Mouse (Mus musculus) yolk sac, embryonic 10.5 days (tissue): Measurements from ENCODE around the gene Mb21d2.

ENCODE experiments used
- DNase-seq: peaks from one replicate; pipeline ENCODE4 v3.0.0-alpha.2; 2017; ENCODE audit warnings: low spot score

The Mb21d2 gene

DNA sequence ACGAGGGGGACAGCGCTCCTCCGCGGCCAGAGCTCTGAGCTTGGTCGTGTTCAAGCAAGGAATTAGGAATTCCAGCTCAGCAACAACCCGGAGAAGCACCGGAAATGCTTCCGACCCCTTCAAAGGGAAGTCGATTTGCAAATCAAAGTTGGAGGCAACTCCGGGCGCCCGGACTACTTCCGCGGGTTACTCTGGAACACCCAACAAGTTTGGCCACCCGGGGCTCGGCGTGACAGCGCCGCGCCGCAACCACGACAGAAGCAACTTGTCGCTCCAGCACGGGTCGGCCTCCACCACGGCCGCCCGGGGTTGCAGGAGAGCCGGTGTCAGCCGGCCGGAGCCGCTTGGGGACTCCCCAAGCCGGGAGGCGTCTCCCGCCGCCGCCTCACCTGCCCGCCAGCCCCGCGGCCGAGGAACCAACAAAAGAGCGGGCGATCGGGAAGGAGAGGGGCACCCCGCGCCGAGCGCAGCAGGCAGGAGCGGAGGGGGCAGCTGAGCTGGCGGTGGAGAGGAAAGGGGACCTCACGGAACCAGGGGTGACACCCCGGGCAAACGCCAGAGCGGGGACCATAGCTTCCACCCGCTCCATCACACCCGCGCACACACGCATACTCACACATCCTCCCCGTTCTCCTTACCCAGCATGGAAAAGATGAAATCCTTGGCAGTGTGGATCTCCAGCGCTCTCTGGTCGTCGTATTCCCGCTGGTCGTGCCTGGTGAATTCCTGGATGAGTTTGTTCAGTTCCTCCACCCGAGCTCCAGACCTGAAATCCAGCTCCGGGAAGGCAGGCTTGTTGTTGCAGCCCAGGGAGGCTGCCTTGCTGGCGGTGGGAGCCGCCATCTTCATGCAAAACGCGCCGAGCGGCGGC, at the start of gene Mb21d2:
Gene Mb21d2, minus strand, starts transcription at position 859 of the 871 bp plus-strand sequence.
- DNase-seq, result peak; percentile 78

DNA sequence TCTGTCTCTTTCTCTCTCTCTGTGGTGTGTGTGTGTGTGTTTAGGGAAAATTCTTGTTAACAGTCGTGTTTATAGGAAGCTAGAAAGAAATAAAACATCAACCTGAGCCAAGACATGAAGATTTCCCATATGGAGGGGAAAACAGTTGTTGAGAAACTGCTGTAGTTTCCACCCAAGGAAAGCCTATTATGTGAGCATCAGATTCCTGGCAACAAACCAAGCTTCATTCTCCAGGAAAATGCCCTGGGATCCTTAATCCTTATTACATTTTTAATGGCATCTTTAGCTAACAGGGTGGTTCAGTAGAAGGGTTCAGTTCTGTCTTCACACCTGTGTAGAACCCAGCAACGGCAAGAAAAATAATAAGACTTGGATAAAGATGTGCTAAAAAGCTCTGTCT, 36.8 kb upstream of the Mb21d2 start:
- DNase-seq, result no peak

DNA sequence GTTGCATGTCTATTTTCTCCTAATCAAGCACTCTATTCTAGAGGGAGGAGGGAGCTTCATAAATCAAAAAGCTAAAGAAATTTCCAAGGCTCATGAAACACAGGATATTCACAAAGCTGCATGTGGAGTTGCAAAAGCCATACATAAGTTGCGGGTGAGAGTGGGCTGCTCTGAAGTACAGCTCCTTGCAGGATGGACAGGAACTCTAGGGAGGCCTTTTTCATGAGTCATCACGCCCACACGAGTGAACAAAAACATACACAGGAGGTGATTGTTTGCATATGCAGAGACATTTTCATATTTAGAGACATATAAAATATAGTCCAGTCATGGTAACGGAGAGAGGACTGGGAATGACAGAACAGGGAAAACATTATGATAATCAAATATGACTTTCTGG, 34.6 kb upstream of the Mb21d2 start:
- DNase-seq, result no peak

DNA sequence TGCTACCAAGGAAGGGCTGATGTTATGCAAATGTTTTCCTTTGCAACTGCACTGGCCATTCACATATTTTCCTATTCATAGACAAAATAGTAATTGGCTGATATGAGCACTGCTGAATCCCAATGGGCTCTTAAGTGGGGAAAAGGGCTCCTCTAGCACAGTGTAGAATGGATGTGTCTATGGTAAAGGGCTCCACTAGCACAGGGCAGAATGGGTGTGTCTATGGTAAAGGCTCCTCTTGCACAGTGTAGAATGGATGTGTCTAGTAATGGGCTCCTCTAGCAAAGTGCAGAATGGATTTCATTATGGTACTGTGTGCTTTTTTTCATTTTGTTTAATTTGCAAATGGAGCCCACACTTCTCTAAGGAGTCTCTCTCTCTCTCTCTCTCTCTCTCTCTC, 33.5 kb upstream of the Mb21d2 start:
- DNase-seq, result no peak

DNA sequence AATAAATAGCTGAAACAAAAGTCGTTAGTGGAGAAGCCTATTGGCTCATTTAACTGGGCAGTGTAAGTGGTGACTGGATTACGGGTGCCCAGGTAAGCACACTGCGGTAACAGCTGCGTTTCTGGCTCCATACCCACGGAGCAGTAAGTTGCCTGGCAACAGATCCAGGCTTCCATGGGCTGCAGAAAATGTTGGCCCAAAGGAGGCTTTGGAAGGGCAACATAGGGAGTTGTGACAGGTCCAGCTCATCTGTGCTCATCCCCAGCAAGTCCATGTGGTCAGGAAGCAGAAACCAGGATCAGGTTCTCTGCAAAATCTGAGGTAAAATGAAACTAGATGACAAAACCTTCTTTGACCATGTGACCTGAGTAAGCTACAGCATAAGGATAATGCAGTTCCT, 20.3 kb upstream of the Mb21d2 start:
- DNase-seq, result no peak

DNA sequence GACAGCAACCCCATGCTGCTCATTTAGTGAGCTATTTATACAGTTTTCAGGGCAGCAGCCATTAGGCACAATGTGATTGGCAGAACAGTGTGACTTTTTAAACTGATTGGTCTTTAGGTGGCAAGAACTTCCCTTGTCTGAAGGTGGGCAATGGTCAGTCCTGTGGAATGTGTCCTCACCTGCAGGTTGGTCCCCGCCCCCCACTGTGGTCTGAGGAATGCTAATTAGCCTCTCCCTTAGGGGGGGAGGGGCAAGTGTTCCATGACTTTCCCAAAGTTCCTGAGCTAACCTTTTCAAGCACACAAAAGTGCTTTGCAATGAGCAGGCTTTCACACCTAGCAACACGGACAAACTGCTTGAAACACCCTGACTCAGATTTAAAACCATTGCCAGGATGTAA, 13.8 kb upstream of the Mb21d2 start:
- DNase-seq, result peak; percentile 30

DNA sequence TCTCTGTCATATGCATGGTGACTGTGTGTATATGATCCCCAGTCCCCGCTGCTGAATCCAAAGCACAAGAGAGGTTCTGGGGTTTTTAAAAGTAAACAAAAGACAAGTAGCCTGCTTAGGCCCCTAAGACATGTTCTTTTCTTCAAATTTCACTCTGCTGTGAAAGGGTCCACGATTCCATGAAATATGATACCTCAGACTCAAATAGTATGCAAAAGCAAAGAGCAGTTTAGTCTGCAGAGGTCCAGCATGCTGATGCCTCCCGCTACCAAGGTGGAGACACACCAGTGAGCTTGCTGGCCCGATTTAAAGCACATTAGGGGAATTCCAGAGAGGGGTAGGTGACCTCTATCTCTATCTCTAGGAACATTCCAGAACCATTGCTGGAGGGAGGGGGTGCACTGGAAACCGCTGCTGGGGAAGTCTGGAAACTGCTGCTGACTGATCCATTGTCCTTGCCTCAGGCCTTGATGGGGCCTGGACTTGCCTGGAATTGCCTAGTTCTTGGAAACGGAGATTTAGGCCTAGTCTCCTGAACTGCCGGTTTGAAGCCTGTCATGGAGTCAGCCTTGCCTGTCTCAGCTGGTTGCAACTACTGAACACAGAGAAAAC, 6.8 kb upstream of the Mb21d2 start:
- peak; percentile 13 for DNase-seq

DNA sequence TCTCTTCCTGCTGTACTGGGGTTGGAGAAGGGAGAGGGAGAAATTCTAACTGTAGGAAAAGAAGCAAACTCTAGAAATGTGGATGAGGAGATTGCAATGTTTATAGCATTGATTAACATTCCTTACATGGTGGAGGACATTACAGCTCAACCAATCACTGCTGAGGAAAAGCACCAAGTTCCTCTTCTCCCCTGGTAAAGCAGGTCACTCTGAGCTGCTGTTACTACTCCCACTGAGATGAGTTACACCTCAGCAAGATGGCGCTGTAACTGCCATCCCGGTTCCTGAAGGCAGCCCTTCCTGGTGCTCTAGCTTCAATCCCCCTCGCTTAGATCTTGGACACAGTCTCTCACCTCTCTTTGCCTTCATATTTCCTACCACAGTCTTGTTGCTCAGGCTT, 6.2 kb upstream of the Mb21d2 start:
- DNase-seq, result no peak

DNA sequence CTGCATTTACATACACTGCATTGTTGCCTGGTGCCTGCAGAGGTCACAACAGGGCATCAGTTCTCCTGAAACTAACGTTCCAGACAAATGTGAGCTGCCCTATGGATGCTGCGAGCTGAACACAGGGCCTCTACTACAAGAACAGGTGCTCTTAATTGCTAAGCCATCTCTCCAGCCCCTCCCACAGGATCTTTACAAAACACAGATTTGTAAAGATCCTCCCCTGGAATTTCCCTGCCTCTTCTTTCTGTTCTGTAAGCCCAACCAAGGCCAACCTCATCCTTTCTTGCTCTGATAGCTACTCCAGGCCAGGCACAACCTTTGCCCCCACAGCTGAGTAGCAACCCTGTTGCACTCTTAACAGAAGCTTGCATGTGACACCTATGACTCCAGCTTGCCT, 1.7 kb upstream of the Mb21d2 start:
- DNase-seq, result peak; percentile 70

DNA sequence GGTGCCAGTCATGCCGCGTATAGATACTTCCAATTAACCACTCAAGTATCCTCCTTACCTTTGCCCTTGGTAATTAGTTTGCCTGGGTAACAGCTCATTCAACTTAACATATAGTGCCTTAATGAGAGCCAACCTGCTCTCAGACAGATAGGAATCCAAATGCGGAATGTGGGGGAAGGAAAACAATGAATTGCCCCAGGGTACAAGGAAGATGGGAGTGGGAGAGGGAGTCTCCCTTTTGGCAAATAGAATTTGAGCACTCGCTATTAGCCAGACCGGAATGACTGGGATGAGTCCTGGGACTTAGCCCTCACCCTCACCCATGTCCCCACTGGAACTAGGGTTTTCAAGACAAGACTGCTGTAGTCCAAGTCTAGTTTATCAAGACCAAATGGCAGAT, 953 bp upstream of the Mb21d2 start:
- DNase-seq, result peak; percentile 11

DNA sequence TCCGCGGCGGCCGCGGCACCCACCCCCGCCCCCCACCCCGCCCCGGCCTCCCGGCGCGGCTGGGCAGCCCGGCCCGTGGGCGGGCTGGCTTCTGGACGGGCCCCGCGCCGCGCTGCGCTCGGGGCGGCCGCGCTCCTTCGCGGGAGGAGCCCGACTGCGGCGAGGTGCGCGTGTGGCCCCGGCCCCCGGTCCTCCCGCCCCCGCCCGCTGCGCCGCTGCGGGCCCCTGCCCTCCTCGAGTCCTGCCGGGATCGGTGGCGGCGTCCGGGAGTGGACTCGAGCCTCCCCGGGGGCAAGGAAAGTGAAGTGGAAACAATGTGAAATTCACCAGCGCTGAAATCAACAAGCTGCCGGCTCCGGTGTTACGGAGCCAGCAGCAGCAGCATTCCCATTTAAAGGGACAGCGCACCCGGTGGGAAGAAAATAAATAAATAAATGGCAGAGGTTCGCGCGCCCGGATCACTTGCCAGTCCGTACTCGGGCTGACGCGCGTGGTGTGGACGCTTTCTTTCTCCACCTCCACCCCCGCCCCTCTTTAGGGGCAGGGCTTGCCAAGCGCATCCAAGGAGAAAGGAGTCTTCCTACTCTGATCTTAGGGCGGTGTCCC, 316 bp upstream of the Mb21d2 start:
- peak; percentile 76 for DNase-seq

DNA sequence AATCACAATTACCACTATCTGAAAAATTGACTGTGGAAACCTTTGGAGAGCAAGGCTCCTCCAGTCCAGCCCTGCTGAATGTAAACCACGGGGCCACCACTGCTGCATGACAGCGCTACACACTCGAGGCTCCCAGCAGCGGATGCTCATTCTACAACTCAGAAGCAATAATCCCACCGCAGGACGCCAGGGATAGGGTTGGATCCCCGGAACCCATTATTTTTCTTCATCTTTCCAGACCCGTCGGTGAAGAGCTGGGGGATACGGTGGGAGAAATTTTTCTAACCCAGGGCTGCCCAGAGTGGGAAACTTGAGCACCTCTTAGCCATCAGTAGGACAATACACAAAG, 1.0 kb downstream of the Mb21d2 start:
- DNase-seq, result no peak

DNA sequence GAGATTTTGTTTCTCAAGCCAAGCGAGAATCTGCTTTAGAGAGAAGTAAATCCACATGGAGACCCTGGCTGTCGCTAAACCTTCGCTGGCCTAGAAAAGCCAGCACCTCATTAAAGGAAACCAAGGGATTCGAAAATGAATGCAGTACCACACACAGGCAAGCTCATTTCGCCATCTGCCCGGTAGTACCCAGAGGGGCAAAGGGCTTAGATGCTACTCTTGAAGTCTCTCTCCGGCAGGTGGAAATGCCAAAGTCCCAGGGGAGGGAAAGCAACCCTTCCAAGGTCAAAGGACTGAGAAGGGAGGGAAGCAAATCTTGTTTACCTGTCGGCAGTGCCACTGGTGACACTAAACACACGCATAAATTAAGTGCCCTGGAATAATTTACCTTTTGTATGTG, 2.1 kb downstream of the Mb21d2 start:
- no peak for DNase-seq

DNA sequence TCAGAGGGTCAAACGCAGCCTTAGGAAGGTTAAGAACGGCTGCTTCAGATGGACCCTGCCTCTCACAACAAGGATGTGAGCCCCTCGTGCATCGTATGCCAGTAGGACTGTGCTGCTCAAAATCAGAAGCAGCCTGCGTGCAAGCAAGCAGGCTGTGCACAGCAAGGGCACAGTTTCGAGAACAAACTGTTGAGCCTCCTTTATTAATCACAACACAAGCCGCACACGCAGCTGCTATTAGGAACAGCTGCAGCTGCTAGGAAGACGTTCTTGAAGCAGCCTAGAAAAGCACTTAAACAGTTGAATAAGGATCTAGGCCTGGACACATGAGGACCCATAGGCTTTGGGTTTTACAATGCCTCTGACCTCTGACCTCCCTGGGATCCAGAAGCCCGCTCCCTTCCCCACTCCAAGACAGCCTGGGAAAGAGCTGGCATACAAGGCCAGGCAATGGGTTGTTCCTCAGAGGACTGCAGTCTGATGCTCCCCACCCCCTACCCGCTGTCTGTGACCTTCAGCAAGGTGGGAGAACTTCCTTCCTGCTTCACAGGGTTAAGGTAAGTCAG, 10.1 kb downstream of the Mb21d2 start:
- no peak for DNase-seq

DNA sequence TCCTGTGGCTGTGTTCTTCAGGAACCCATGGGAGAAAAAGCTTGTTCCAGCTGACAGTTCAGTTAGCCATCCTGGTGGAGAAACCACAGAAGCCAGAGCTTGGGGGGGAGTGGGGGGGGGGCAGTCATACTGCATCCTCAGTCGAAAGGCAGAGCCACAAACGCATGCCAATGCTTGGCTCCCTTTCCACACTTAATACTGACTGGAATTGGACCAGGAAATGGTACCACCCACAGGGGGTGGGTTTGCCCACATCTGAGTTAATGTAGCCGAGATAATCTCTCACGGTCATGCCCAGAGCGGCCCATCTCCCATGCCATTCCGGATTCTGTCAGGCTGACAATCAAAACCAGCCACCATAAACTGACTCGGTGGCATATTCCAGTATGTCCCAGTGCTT, 14.1 kb downstream of the Mb21d2 start:
- DNase-seq, result no peak

DNA sequence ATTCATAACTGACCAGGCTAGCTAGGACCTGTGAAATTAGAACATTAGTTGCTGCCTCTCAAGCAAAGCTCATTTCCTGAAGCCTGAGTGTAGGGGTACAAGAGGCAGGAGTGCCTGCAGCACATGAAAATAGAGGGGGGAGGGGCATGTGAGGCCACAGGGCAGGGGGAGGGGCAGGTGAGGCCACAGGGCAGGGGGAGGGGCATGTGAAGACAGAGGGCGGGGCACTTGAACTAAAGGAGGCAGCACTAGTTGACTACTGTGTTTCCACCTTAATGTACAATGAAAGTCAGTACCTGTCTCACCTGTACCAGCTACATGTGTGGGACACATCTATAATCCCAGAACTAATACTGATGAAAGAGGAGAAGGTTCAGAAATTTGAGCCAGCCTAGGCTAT, 14.8 kb downstream of the Mb21d2 start:
- DNase-seq, result peak; percentile 44

DNA sequence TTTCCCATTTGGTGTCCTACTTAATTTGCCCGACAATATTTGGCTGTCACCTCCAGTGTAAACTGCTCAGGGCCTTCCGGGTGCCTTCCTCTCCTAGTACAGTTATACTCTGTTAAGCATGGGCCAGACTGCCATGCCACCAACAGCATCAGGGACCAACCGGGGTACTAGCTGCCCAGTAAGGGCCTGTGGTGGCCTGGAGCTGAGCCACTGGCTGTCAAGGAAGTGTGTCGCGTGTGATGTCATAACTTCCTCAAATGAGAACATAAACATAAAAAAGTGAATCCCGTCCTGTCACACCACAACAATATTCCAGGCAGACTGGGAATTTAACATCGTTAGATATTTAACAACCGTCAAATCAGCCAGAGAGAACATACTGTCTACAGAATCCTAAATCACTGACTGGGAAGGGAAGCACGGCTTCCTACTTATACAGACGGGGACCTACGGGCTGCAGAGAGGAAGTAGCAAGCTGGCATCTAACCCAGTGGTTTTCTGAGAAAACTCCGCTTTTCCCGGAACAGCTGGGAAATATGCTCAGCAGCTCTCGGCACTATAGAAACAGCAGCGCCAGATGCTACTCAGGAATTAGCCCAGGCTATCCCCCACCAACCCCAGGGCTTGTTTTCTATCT, 17.9 kb downstream of the Mb21d2 start:
- DNase-seq, result no peak

DNA sequence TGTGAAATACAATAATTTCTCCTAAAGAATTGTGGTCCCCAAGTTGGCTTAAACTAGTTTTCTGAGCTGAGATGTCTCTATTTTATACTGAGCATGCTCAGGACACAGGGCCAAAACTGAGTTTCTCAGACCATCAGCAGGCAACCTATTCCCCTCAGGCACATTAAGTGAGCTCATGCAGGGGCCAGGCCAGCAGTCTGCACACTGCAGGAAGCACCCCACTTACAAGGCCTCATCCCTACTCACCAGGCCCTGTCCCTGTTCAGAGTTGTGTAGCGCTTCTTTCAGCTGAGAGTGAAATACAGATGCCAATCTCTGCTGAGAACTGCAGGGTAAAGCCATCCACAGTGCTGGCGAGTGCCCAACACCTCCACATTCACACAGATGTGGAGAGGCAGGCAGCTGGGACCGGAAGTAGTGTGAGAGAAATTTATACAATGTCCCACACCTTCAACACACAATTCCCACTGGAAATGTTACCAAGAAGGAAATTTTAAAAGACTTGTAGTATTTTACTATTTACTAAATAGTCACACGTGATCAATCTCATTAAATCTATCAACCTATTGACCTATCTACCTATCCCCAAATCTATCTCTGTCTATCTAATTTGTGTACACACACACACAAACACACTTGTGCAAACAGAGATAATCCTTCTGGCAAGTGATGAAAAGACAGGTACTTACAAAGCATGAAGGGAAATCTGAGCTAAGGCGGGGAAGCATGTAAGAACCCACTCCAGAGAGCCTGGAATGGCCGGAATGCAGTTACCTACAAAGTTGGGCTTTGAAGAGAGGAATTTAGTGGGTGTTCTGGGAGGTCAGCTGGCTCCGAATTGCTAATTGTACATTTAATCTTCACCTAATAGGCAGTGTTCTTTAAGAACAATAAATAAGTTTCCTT, 22.9 kb downstream of the Mb21d2 start:
- DNase-seq, result no peak

DNA sequence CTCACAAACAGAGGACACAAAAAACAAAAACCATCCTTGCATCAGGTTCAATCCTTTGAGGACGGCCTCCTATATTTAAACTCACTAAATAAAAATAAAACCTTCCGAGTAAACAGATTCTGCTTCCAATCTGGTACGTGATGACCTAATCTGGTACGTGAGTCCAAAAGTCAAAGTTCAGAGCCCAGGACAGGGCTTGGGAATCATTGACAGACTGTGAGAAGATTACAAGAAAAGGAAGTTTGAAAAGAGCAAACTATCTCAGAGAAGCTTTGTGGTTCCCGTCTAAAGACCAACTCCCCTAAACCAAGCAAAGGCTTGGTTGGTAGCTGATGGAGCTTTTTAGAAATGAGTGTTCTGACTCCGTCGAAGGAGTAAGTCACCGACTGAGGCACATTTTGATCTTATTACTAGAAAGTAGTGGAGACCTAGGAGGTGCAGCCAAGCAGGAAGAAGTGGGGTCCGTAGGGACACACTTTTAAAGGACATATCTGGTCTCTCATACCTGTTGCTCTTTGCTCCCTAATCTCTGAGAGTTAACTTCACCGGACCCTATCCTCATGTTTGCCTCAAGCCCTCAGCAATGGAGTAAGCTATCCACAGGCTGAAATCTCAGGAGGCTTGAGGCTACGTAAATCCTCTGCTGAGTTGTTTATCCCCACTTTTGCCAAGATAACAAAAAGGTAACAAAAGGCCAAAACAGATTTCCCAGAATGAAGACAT, 23.7 kb downstream of the Mb21d2 start:
- DNase-seq, result peak; percentile 74

DNA sequence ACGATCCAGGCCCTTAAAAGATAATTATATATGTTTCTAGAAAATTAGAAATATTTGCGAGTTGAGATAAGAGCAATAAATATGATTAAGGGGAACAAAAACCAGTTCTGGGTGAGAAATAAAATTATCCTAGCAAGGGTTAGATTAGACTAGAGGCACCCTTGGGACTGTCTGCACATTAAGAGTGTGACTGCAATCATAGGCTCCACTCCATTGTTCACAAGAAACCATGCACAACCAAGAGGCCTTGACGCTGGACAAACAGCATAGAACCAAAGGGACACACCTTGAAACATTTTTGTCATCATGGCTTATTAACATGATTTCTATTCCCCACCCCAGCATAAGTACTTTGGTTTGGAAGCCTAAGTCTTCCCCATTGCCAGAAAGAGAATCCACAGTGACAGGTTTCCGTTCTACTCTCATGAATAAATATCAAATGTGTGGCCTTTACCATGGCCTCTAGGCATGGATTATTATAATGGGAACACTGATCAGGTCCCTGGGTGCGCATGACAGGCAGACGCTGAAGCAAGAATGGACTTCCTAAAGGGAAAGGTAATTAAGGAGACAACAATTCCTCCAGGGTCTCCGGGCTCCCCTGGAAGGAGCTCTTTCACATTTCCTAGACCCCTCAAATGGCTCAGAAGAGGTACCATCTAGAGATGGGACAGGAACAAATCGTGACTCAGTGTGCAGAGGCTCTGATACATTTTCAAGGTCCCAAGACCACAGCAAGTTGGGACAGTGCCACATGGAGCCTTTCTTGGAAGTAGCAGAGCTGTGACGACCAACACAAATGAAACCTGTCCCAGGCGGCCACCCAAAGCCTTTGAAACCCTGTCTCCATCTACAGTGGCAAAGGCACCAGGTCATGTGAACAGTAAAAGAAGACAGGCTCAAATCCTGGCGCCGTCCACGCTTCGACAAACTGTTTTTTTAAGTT, 26.6 kb downstream of the Mb21d2 start:
- DNase-seq, result no peak
